Mouse (Mus musculus): ENCODE data around the gene Mob3b. TPM values are rescaled to one million over a fixed set of nuclear protein-coding genes. Genes with fewer than 3 reads are reported as not detected.
A peak's percentile ranks its signal among the peaks of the same experiment; 100 is the strongest.

Mob3b gene
- polyA plus RNA-seq, 1 experiment from 2014 or later: 3.6 TPM

- no peaks in the 10 kb centered on the region for H3K36me3 ChIP-seq
- H3K4me3 ChIP-seq: no peak overlapping the region
- no peak overlapping the region for H3K4me2 ChIP-seq
- peak overlapping the region; percentile 64 for H3K27ac ChIP-seq (replicated peaks)
- H3K9me3 ChIP-seq: no peaks in the 10 kb centered on the region
- H3K4me1 ChIP-seq (replicated peaks): peaks cover 15% of the 10 kb centered on the region
- no peaks in the 10 kb centered on the region for H3K27me3 ChIP-seq
- ATAC-seq (ENCODE audit: low read depth): 0 out of 2 replicates have a peak, but pooled peaks have one; percentile 9
- 42% methylated on average over 11 of the region's 11 CpGs for WGBS
- no peak overlapping the region for H3K9ac ChIP-seq
Measured at GRCm38 (mm10) chr4:35006541-35007260, 150.6 kb downstream of the Mob3b start.

GRCm38 (mm10) chr4:35006056-35006455 lies 151.2 kb downstream of the Mob3b start:
- Histone ChIP-seq H3K9me3 (no peaks in the 10 kb centered on the region), H3K4me1 (replicated peaks) (peaks cover 15% of the 10 kb centered on the region), H3K36me3 (no peaks in the 10 kb centered on the region), H3K9ac (no peak overlapping the region), H3K27ac (replicated peaks) (peak overlapping the region; percentile 64), H3K4me2 (no peak overlapping the region), H3K27me3 (no peaks in the 10 kb centered on the region), H3K4me3 (no peak overlapping the region)
- WGBS: 33% methylated on average over 6 of the region's 6 CpGs
- peak; percentile 55 for ATAC-seq (ENCODE audit: low read depth)

DNA sequence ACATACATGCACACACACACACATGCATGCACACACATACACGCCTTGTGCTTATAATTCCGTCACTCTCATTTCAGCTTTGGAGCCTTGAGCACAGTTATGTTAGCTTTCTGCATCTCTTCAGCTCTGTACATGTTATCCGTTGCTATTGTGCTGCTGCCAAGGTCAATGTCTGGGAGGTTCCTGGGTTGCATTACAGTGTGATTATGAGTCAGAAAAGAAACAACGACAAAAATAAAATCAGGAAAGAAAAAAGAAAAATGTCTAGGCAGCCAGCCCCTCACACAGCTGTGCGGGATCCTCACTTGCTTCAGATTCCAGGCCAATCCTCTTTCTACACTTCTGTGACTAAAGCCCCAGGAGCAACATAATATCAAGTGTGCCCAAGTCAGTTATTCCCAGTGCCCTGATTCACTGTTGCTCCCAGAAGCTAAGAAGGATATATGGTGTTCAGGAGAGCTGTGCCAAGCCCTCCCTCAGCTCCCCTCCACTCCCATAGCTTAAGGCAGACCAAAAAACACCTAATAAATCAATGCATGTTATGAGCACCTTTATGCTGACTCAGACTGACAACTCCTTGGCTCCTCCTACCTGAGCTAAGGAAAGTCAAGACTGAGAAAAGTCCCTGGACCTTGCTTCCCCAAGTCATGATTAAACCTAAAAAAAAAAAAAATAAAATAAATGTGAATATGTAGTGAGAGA lies 152.1 kb downstream of the Mob3b start:
- no peaks in the 10 kb centered on the region for H3K27me3 ChIP-seq
- no peak overlapping the region; the same call in 1 of the 2 replicates for H3K27ac ChIP-seq (replicated peaks)
- H3K9ac ChIP-seq: no peak overlapping the region
- no peaks in the 10 kb centered on the region for H3K36me3 ChIP-seq
- H3K4me2 ChIP-seq: no peak overlapping the region
- H3K9me3 ChIP-seq: no peaks in the 10 kb centered on the region
- peaks cover 15% of the 10 kb centered on the region for H3K4me1 ChIP-seq (replicated peaks)
- 85% methylated on average over 5 of the region's 5 CpGs for WGBS
- H3K4me3 ChIP-seq: no peak overlapping the region
- ATAC-seq (ENCODE audit: low read depth): no peak

DNA sequence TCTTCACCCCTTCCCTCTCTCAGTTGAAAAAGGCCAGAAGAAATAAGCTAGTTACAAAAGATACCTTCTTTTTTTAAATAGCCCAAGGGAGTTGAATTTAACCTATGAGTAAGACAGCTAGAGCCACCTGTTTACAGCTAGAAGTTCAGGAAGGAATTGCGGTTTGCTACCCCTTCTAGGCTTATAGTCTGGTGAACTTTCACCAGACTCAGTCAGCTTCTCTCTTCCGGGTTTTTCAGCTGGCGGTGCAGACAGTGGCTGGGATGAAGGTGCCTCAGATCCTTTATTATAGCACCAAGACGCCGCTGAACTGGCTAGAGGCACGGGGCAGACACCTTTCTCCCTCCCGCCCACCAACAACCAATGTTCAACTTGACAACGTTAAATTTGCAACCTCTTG lies 152.8 kb downstream of the Mob3b start:
- Histone ChIP-seq H3K27me3 (no peaks in the 10 kb centered on the region), H3K36me3 (no peaks in the 10 kb centered on the region), H3K4me2 (no peak overlapping the region), H3K4me3 (no peak overlapping the region), H3K9me3 (no peaks in the 10 kb centered on the region), H3K9ac (no peak overlapping the region), H3K4me1 (replicated peaks) (peaks cover 15% of the 10 kb centered on the region), H3K27ac (replicated peaks) (no peak overlapping the region)
- WGBS: 83% methylated on average over 8 of the region's 8 CpGs
- no peak for ATAC-seq (ENCODE audit: low read depth)

GRCm38 (mm10) chr4:35003550-35004326 lies 153.5 kb downstream of the Mob3b start:
- 90% methylated on average over 8 of the region's 8 CpGs for WGBS
- no peak overlapping the region for H3K4me2 ChIP-seq
- no peaks in the 10 kb centered on the region for H3K27me3 ChIP-seq
- H3K9ac ChIP-seq: no peak overlapping the region
- no peak overlapping the region for H3K4me3 ChIP-seq
- no peak for ATAC-seq (ENCODE audit: low read depth)
- H3K4me1 ChIP-seq (replicated peaks): peaks cover 15% of the 10 kb centered on the region
- H3K27ac ChIP-seq (replicated peaks): no peak overlapping the region
- H3K9me3 ChIP-seq: no peaks in the 10 kb centered on the region
- H3K36me3 ChIP-seq: no peaks in the 10 kb centered on the region

DNA sequence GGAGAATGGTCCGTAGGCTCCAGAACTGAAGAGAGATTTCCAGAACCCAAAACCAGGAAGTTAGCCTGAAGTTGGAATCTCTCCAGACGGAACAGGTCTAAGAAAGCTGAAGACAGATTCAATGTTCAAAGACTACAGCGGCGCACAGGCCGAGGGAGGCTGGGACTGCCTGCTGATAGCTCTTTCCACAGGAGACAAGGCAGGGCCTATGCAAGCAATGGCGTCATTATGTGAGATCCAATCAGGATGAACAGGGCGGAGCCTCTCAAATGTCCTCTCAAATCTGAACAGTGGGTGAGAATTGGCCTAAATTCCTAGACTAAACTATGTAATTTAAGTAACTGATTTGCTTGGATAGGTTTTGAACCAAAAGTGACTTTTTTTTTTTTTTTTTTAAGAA lies 160.7 kb downstream of the Mob3b start:
- Histone ChIP-seq H3K9me3 (no peaks in the 10 kb centered on the region), H3K4me3 (no peak overlapping the region), H3K4me2 (no peak overlapping the region), H3K4me1 (replicated peaks) (peaks cover 27% of the 10 kb centered on the region), H3K27me3 (no peaks in the 10 kb centered on the region), H3K27ac (replicated peaks) (no peak overlapping the region), H3K36me3 (no peaks in the 10 kb centered on the region), H3K9ac (no peak overlapping the region)
- WGBS: 83% methylated on average over 7 of the region's 7 CpGs
- no peak for ATAC-seq (ENCODE audit: low read depth)

DNA sequence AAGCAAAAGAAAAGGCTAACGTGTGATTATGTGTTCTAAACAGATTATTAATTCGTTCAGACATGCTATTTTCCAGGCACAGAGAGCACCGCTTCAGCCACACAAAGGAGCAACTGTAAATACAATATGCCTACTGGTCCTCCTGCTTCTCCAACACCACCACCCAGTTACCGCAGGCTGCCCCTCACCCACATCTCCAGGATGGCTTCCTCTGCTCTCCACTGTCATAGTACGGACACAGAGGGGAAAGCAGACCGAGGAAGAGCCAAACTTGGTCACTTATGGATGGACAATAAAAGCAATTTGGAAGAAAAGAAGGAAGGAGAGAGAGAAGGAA lies 163.7 kb downstream of the Mob3b start:
- Histone ChIP-seq H3K4me2 (peak overlapping the region; percentile 29), H3K4me1 (replicated peaks) (peaks cover 38% of the 10 kb centered on the region), H3K27me3 (no peaks in the 10 kb centered on the region), H3K9me3 (no peaks in the 10 kb centered on the region), H3K27ac (replicated peaks) (peak overlapping the region; percentile 70), H3K4me3 (no peak overlapping the region), H3K36me3 (no peaks in the 10 kb centered on the region), H3K9ac (peak overlapping the region; percentile 47)
- peak; percentile 14; the same call in 1 of the 2 replicates for ATAC-seq (ENCODE audit: low read depth)
- 31% methylated on average over 6 of the region's 6 CpGs for WGBS

DNA sequence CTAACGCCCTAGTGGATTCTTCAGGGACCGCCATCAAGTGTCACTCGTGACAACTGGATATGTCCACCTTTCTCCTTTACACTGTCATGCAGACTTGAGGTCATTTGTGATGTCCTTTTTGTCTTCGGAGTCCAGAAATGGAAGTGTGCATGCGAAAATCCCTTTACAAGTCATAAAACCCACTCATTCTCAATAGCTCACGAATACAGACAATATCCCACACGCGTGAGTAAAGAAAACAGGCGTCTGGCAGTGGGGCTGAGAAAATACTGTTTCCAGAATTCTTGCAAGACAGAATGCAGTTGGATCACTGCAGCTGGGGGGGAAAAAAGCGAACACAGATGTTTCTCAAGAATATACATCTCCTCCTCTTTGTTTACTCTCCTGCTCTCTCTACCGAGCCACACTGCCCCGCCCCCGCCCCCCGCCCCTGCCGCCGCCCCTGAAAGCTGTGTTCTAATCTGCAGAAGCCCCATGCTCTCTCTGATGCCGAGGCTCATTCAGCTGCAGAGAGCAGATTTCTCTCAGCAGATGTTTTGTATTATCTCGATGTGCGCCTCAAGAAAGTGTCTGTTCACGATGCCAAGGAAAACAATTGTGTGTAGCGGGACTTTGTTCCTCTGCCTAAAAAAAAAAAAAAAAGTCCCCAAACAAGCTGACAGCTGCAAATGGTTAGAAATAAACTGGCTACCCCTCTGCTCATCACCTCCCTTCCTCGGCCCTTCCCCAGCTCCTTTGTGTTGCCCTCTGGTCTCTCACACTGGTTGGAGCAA lies 164.2 kb downstream of the Mob3b start:
- Histone ChIP-seq H3K4me2 (peak overlapping the region; percentile 29), H3K4me3 (no peak overlapping the region), H3K27ac (replicated peaks) (peak overlapping the region; percentile 70), H3K9me3 (no peaks in the 10 kb centered on the region), H3K27me3 (no peaks in the 10 kb centered on the region), H3K4me1 (replicated peaks) (peaks cover 38% of the 10 kb centered on the region), H3K36me3 (no peaks in the 10 kb centered on the region), H3K9ac (peak overlapping the region; percentile 47)
- 37% methylated on average over 22 of the region's 22 CpGs for WGBS
- peak; percentile 79 for ATAC-seq (ENCODE audit: low read depth)

GRCm38 (mm10) chr4:34991891-34992865 lies 165.1 kb downstream of the Mob3b start:
- H3K36me3 ChIP-seq: no peaks in the 10 kb centered on the region
- H3K9me3 ChIP-seq: no peaks in the 10 kb centered on the region
- WGBS: 56% methylated on average over 22 of the region's 22 CpGs
- H3K4me2 ChIP-seq: peak overlapping the region; percentile 29
- peak; percentile 44 for ATAC-seq (ENCODE audit: low read depth)
- no peak overlapping the region for H3K4me3 ChIP-seq
- H3K9ac ChIP-seq: 0 out of 2 replicates have a peak overlapping the region, but pooled peaks have one; percentile 13
- H3K4me1 ChIP-seq (replicated peaks): peaks cover 38% of the 10 kb centered on the region
- H3K27me3 ChIP-seq: no peaks in the 10 kb centered on the region
- peak overlapping the region; percentile 70 for H3K27ac ChIP-seq (replicated peaks)

GRCm38 (mm10) chr4:34991116-34991515 lies 166.2 kb downstream of the Mob3b start:
- Histone ChIP-seq H3K4me1 (replicated peaks) (peaks cover 38% of the 10 kb centered on the region), H3K36me3 (no peaks in the 10 kb centered on the region), H3K27me3 (no peaks in the 10 kb centered on the region), H3K9me3 (no peaks in the 10 kb centered on the region), H3K9ac (no peak overlapping the region), H3K4me3 (no peak overlapping the region), H3K27ac (replicated peaks) (no peak overlapping the region), H3K4me2 (no peak overlapping the region)
- WGBS: 49% methylated on average over 10 of the region's 10 CpGs
- ATAC-seq (ENCODE audit: low read depth): no peak

DNA sequence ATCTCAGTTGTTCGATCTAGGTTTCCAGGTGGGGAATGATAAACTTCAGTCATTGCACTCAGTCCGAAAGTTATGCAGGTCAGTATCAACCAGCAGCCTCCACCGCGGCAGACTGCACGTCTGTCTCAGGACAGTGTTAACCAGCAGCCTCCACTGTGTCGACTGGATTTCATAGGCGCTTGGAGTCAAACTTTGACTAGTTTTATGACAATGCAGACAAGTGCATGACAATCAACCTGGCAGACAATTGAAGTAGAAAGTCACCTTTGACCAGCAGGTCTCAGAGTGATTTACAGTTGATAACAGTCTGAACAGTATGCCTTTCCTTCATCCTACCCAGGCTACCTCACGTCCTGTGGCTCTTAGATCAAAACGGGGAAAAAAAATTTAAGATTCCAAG lies 166.6 kb downstream of the Mob3b start:
- WGBS: 82% methylated on average over 9 of the region's 9 CpGs

More for the DNA sequence above, 166.6 kb downstream of the Mob3b start:
- no peak overlapping the region for H3K4me2 ChIP-seq
- H3K9ac ChIP-seq: no peak overlapping the region
- H3K9me3 ChIP-seq: no peaks in the 10 kb centered on the region
- no peaks in the 10 kb centered on the region for H3K27me3 ChIP-seq
- H3K27ac ChIP-seq (replicated peaks): no peak overlapping the region
- peaks cover 38% of the 10 kb centered on the region for H3K4me1 ChIP-seq (replicated peaks)
- no peak for ATAC-seq (ENCODE audit: low read depth)
- H3K4me3 ChIP-seq: no peak overlapping the region
- H3K36me3 ChIP-seq: no peaks in the 10 kb centered on the region
